Mouse (Mus musculus) liver, adult 2 months (tissue): ENCODE results near the gene Usp50. TPM values are rescaled to one million over a fixed set of nuclear protein-coding genes. Genes with fewer than 3 reads are reported as not detected.
A peak's percentile ranks its signal among the peaks of the same experiment; 100 is the strongest.

Experiments used
- DNase-seq: peaks from one replicate; pipeline ENCODE4 v3.0.0-alpha.2; 2011; ENCODE audit warnings: low read depth, low spot score; ENCODE audit errors: extremely low read depth
- H3K27ac ChIP-seq: fragments of 200-500 bp; replicated peaks from 2 replicates; pipeline ENCODE4 v1.5.1; 2012; ENCODE audit warnings: low read depth, mild to moderate bottlenecking, control low read depth, inconsistent platforms, low read length; ENCODE audit not compliant: insufficient read depth
- H3K27me3 ChIP-seq: fragments of 200-500 bp; 2 replicates; pipeline ENCODE4 v1.6.1; 2012; ENCODE audit warnings: mild to moderate bottlenecking, moderate library complexity, low read length, inconsistent platforms; ENCODE audit not compliant: control insufficient read depth, insufficient read depth
- H3K36me3 ChIP-seq: fragments of 200-500 bp; 2 replicates; pipeline ENCODE4 v1.6.1; 2012; ENCODE audit warnings: low read length, inconsistent platforms; ENCODE audit not compliant: control insufficient read depth, insufficient read depth
- H3K4me1 ChIP-seq: fragments of 200-500 bp; 2 replicates; pipeline ENCODE4 v1.6.1; 2011; ENCODE audit warnings: low read length; ENCODE audit not compliant: control insufficient read depth, insufficient read depth
- H3K4me3 ChIP-seq: fragments of 200-500 bp; 2 replicates; pipeline ENCODE4 v1.5.1; 2011; ENCODE audit warnings: low read depth, mild to moderate bottlenecking, control low read depth, low read length, moderate library complexity; ENCODE audit not compliant: insufficient read depth
- H3K79me2 ChIP-seq: fragments of 200-500 bp; 2 replicates; pipeline ENCODE4 v1.6.1; 2012; ENCODE audit warnings: inconsistent platforms, mild to moderate bottlenecking, low read length, moderate library complexity; ENCODE audit not compliant: control insufficient read depth, insufficient read depth
- H3K9ac ChIP-seq: fragments of 200-500 bp; 2 replicates; pipeline ENCODE4 v1.6.1; 2012; ENCODE audit warnings: low read depth, mild to moderate bottlenecking, control low read depth, inconsistent platforms, low read length
- CTCF ChIP-seq: fragments of 200-500 bp; IDR thresholded peaks from 2 replicates; pipeline ENCODE4 v1.5.1; 2011; ENCODE audit warnings: low read depth, low read length, control low read depth
- POLR2A ChIP-seq: fragments of 200-500 bp; IDR thresholded peaks from 2 replicates; pipeline ENCODE4 v1.6.1; 2011; ENCODE audit warnings: low read length, control low read depth; ENCODE audit not compliant: insufficient read depth; ENCODE audit errors: extremely low read depth
- WGBS: fragments of 180-500 bp; shearing (Covaris S2); methylation state at CpG from one replicate; pipeline ENCODE4 v1.1.7; 2018; 5-methylcytosine and 5-hydroxymethylcytosine counted together
- polyA plus RNA-seq: library from polyadenylated mRNA; depleted of rRNA; stranded (reverse); fragments of >200 nt; gene quantifications from 2 replicates; pipeline ENCODE4 v1.2.3, GENCODE M21; 2012
- total RNA-seq: library from RNA; depleted of rRNA; stranded (reverse); fragments of >200 nt; gene quantifications from 2 replicates; pipeline ENCODE4 v1.2.3, GENCODE M21; 2014

Usp50 gene
- total and polyA plus RNA-seq, 2 experiments = 0.53 to 0.55 TPM

DNA sequence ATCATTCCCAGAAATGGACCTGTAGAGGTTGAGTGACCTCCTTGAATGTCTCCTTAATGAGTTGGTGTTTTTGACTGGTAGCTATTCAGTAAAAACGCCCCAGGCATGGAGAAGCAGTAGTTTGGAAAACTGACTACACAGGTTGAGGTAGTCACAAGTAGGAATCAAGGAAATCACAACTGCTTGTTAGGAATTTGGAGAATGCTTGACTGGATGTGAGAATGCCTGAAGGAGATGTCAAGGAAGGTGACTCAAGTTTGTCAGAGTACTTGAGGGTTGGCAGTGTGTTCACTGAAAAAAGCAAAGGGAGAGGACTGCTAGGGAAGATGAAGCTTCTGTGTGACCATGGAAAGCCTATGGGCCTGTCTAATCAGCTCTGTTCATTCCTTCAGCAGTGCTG, 105.9 kb downstream of the Usp50 start:
- Histone ChIP-seq H3K4me3 (no peak overlapping the region), H3K9ac (no peak overlapping the region), H3K27me3 (no peaks in the 10 kb centered on the region), H3K79me2 (peaks cover 17% of the 10 kb centered on the region; the same call in 1 of the 2 replicates), H3K27ac (no peak overlapping the region), H3K36me3 (peaks cover 2% of the 10 kb centered on the region; the same call in 1 of the 2 replicates), H3K4me1 (peaks cover 7% of the 10 kb centered on the region)
- WGBS = 87% methylated on average over 1 of the region's 1 CpGs
- no peak for DNase-seq
- TF ChIP-seq CTCF = no peak
- TF ChIP-seq POLR2A = no peak

DNA sequence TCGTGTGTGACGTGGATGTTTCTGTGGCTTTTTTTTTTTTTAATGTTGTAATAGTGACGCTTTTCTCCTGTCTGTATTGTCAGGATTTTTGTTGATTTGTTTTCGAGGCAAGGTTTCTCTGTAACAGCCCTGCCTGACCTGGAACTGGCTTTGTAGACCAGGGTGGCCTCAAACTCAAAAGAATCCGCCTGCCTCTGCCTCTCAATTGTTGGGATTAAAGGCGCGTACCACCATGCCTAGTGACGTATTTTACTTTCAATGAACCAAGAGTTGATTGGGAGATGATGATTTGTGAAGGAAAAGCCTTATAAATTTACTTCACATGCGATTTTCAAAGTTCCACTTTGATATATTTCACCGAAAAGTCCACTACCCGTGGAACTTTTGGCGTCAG, 107.2 kb downstream of the Usp50 start, which contains the start of gene Gabpb1:
Gene Gabpb1, minus strand, starts transcription at position 216 of the 394 bp plus-strand sequence.
- WGBS = 21% methylated on average over 12 of the region's 12 CpGs
- no peak for DNase-seq
- peaks cover 20% of the 10 kb centered on the region; the same call in 1 of the 2 replicates for H3K79me2 ChIP-seq
- TF ChIP-seq POLR2A (no peak), CTCF (no peak)
- no peaks in the 10 kb centered on the region for H3K27me3 ChIP-seq
- H3K27ac ChIP-seq = peak within 1 kb of the TSS; percentile 99
- peak within 1 kb of the TSS; percentile 92 for H3K9ac ChIP-seq
- H3K4me1 ChIP-seq = peaks cover 15% of the 10 kb centered on the region
- H3K4me3 ChIP-seq = peak within 1 kb of the TSS; percentile 90
- peaks cover 2% of the 10 kb centered on the region; the same call in 1 of the 2 replicates for H3K36me3 ChIP-seq

DNA sequence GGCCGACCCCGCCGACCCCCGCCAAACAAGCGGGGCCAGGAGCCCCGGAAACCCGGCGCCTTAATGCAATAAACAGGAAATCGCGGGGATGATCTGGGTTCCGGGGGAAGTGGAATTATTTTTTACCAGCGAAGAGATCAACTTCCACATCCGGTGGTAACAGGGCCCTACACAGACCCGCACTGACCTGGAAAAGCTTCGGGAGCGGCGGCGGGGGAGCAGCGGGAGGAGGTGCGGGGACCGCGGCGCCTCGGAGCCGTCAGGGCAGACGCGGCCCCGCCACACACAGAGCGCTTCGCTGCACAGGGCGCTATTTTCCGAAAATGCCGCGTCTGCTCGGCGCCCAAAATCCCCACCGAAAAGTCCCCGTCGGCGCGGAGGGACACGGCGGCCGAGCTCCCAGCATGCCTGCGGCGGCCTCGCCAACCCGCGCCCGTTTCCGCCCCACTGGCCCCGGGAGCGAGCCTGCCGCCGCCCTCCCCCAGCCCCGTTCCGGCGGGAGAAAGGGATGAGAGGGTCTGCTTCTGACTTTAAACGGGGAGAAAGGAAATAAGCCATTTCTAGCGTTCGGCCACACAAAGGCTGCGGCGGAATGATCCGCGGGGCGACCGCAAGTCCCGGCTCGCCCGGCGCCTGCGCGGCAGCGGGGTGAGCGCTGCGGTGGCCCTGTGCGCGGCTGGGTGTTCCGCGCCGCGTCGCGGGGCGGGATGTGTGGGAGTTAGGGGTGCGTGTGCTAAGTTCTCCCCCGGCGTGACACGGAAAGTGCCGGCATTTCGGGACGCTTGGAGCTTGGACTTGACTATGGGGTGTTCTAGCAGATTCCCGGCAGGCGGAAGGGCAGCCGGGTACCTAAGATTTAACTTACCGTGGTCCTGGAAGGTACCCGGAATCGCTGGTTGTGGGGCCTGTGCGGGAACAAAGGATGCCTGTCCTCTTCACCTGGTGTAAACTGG, 107.8 kb downstream of the Usp50 start:
- Histone ChIP-seq H3K36me3 (peaks cover 2% of the 10 kb centered on the region; the same call in 1 of the 2 replicates), H3K4me3 (peak overlapping the region; percentile 90), H3K4me1 (peaks cover 15% of the 10 kb centered on the region), H3K27ac (peak overlapping the region; percentile 99), H3K27me3 (no peaks in the 10 kb centered on the region), H3K9ac (peak overlapping the region; percentile 92), H3K79me2 (peaks cover 20% of the 10 kb centered on the region; the same call in 1 of the 2 replicates)
- TF ChIP-seq POLR2A (peak; percentile 75), CTCF (no peak)
- under 1% methylated on average over 99 of the region's 99 CpGs for WGBS
- peak; percentile 89 for DNase-seq

DNA sequence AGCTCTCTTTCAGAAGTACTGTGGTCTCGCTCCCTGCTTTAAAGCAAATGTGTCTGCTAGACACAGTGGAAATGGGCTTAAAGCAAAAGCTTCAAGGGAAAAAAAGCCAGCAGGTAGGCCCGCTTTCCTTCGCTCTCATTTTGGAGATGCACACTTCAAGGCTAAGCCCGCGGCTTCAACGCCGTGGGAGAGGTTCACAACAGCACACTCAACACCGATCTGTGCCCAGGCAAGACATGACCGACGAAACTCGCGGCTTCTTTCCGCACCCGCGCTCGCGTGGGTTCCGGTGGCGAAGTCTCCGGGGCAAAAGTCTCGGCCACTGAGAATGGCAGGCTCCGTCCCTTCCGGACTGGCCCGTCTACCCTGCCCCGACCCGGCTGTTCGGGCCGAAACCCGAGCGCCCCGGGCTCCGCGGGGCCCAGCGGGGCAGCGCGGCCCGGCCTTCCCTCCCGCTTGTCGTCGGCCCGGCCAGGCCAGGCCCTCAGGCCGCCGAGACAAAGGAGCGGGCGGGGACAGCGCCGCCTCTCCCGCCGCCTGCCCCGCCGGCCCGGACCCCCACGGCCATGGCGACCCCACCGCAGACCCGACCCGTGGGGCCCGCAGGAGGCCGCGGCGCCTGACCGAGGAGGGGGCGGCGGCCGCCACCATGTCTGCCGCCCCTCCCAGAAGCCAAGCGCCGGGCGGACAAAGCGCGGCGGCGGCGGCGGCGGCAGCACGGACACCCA, 108.7 kb downstream of the Usp50 start:
- H3K27me3 ChIP-seq = no peaks in the 10 kb centered on the region
- TF ChIP-seq POLR2A = no peak
- TF ChIP-seq CTCF = no peak
- H3K27ac ChIP-seq = peak overlapping the region; percentile 99
- DNase-seq = peak; percentile 51
- H3K4me3 ChIP-seq = peak overlapping the region; percentile 90
- H3K9ac ChIP-seq = peak overlapping the region; percentile 92
- H3K79me2 ChIP-seq = peaks cover 24% of the 10 kb centered on the region; the same call in 1 of the 2 replicates
- H3K36me3 ChIP-seq = no peaks in the 10 kb centered on the region
- peaks cover 15% of the 10 kb centered on the region for H3K4me1 ChIP-seq
- under 1% methylated on average over 77 of the region's 77 CpGs for WGBS

- DNase-seq = peak; percentile 39
- Histone ChIP-seq H3K27me3 (no peaks in the 10 kb centered on the region), H3K79me2 (peaks cover 21% of the 10 kb centered on the region; the same call in 1 of the 2 replicates), H3K4me1 (peaks cover 18% of the 10 kb centered on the region), H3K27ac (peak overlapping the region; percentile 99; the same call in 1 of the 2 replicates), H3K9ac (peak overlapping the region; percentile 92), H3K36me3 (no peaks in the 10 kb centered on the region), H3K4me3 (peak overlapping the region; percentile 90)
- TF ChIP-seq POLR2A = no peak
- WGBS = 38% methylated on average over 13 of the region's 13 CpGs
Measured at GRCm38 (mm10) chr2:126673317-126674242, 109.7 kb downstream of the Usp50 start.
